Mouse (Mus musculus): ENCODE measurements around the gene Derl3.
A peak's percentile ranks its signal among the peaks of the same experiment; 100 is the strongest.
"Not testable (repeated sequence)": the region's sequence is repeated elsewhere in the genome, so short reads cannot be mapped to it uniquely, and the experiment has no call there.

Gene Derl3

GRCm38 (mm10) chr10:75893089-75893750, at the start of gene Derl3:
TSS of gene Derl3 (plus strand) at chr10:75893413.
- DNase-seq (ENCODE audit: low spot score in 2 of 2), result peak; percentile 96 to 97

- DNase-seq (ENCODE audit: low spot score in 2 of 2), result not testable (repeated sequence)
These were observed 49.3 kb upstream of the Derl3 start for GRCm38 (mm10) chr10:75843898-75844297.

GRCm38 (mm10) chr10:75844800-75845199, 48.4 kb upstream of the Derl3 start:
- DNase-seq (ENCODE audit: low spot score in 2 of 2), result no peak

GRCm38 (mm10) chr10:75845306-75845930, 47.8 kb upstream of the Derl3 start:
- DNase-seq (ENCODE audit: low spot score in 2 of 2), result no peak

- no peak for DNase-seq (ENCODE audit: low spot score in 2 of 2)
These were observed 44.8 kb upstream of the Derl3 start for GRCm38 (mm10) chr10:75848382-75848781.

GRCm38 (mm10) chr10:75851076-75851475, 42.1 kb upstream of the Derl3 start:
- no peak for DNase-seq (ENCODE audit: low spot score in 2 of 2)

- no peak for DNase-seq (ENCODE audit: low spot score in 2 of 2)
These were observed 41.5 kb upstream of the Derl3 start for GRCm38 (mm10) chr10:75851681-75852080.

GRCm38 (mm10) chr10:75852539-75853125, 40.6 kb upstream of the Derl3 start:
- DNase-seq (ENCODE audit: low spot score in 2 of 2), result no peak

GRCm38 (mm10) chr10:75853452-75853851, 39.8 kb upstream of the Derl3 start:
- DNase-seq (ENCODE audit: low spot score in 2 of 2), result peak; percentile 79 to 87

- DNase-seq (ENCODE audit: low spot score in 2 of 2), result no peak
These were observed 39.1 kb upstream of the Derl3 start for GRCm38 (mm10) chr10:75854096-75854495.

- DNase-seq (ENCODE audit: low spot score in 2 of 2), result no peak
These were observed 38.4 kb upstream of the Derl3 start for GRCm38 (mm10) chr10:75854791-75855190.

GRCm38 (mm10) chr10:75855416-75855981, 37.7 kb upstream of the Derl3 start:
- no peak for DNase-seq (ENCODE audit: low spot score in 2 of 2)

- no peak for DNase-seq (ENCODE audit: low spot score in 2 of 2)
These were observed 36.9 kb upstream of the Derl3 start for GRCm38 (mm10) chr10:75856155-75856907.

GRCm38 (mm10) chr10:75856976-75857375, 36.2 kb upstream of the Derl3 start:
- DNase-seq (ENCODE audit: low spot score in 2 of 2), result no peak

GRCm38 (mm10) chr10:75857598-75857997, 35.6 kb upstream of the Derl3 start:
- no peak for DNase-seq (ENCODE audit: low spot score in 2 of 2)

- DNase-seq (ENCODE audit: low spot score in 2 of 2), result no peak
These were observed 34.0 kb upstream of the Derl3 start for GRCm38 (mm10) chr10:75859107-75859746.

- DNase-seq (ENCODE audit: low spot score in 2 of 2), result peak; percentile 84 to 89
These were observed 33.3 kb upstream of the Derl3 start, which contains the start of gene Mif for GRCm38 (mm10) chr10:75859786-75860470. TSS of gene Mif (minus strand) at chr10:75860240.

- DNase-seq (ENCODE audit: low spot score in 2 of 2), result no peak
These were observed 32.5 kb upstream of the Derl3 start for GRCm38 (mm10) chr10:75860746-75861145.

GRCm38 (mm10) chr10:75861587-75861986, 31.6 kb upstream of the Derl3 start:
- no peak for DNase-seq (ENCODE audit: low spot score in 2 of 2)

- DNase-seq (ENCODE audit: low spot score in 2 of 2), result no peak
These were observed 20.9 kb upstream of the Derl3 start for GRCm38 (mm10) chr10:75872025-75872914.
